Mouse (Mus musculus) small intestine, adult 2 months (tissue): ENCODE data around the gene Dmkn. TPM values are rescaled to one million over a fixed set of nuclear protein-coding genes. Genes with fewer than 3 reads are reported as not detected.

Experiments used
- H3K27ac ChIP-seq: fragments of 200-500 bp; 2 replicates; pipeline ENCODE4 v1.5.1; 2012; ENCODE audit warnings: low read depth, low read length, control low read depth, inconsistent platforms; ENCODE audit not compliant: insufficient read depth
- H3K27me3 ChIP-seq: fragments of 200-500 bp; 2 replicates; pipeline ENCODE4 v1.6.1; 2012; ENCODE audit warnings: mild to moderate bottlenecking, moderate library complexity, low read length, inconsistent platforms; ENCODE audit not compliant: control insufficient read depth, insufficient read depth
- H3K36me3 ChIP-seq: fragments of 200-500 bp; 2 replicates; pipeline ENCODE4 v1.6.1; 2012; ENCODE audit warnings: mild to moderate bottlenecking, low read length, control low read depth, inconsistent platforms; ENCODE audit not compliant: control insufficient read depth, insufficient read depth
- H3K4me1 ChIP-seq: fragments of 200-500 bp; 2 replicates; pipeline ENCODE4 v1.6.1; 2012; ENCODE audit warnings: low read length, inconsistent platforms, mixed read lengths; ENCODE audit not compliant: control insufficient read depth, insufficient read depth, insufficient read length
- H3K4me3 ChIP-seq: fragments of 200-500 bp; 2 replicates; pipeline ENCODE4 v1.5.1; 2012; ENCODE audit warnings: low read depth, mild to moderate bottlenecking, control low read depth, inconsistent platforms, low read length, moderate library complexity
- CTCF ChIP-seq: fragments of 200-500 bp; IDR thresholded peaks from 2 replicates; pipeline ENCODE4 v1.5.1; 2012; ENCODE audit warnings: low read depth, mild to moderate bottlenecking, control low read depth, inconsistent platforms, low read length, moderate library complexity, mixed read lengths; ENCODE audit not compliant: insufficient replicate concordance, insufficient read length; ENCODE audit errors: extremely low read depth
- POLR2A ChIP-seq: fragments of 200-500 bp; IDR thresholded peaks from 2 replicates; pipeline ENCODE4 v1.6.1; 2012; ENCODE audit warnings: low read depth, mild to moderate bottlenecking, control low read depth, inconsistent platforms, low read length, moderate library complexity
- WGBS: fragments of 180-500 bp; shearing (Covaris S2); methylation state at CpG from one replicate; pipeline ENCODE4 v1.1.7; 2018; 5-methylcytosine and 5-hydroxymethylcytosine counted together
- polyA plus RNA-seq: library from polyadenylated mRNA; depleted of rRNA; stranded (reverse); fragments of >200 nt; gene quantifications from 2 replicates; pipeline ENCODE4 v1.2.3, GENCODE M21; 2012; rRNA removed

Dmkn gene
- 1.2 and 2.7 TPM in 2 replicates for polyA plus RNA-seq

- Histone ChIP-seq H3K27me3 (no peaks in the 10 kb centered on the region), H3K36me3 (no peaks in the 10 kb centered on the region), H3K4me1 (no peaks in the 10 kb centered on the region), H3K27ac (no peak within 1 kb of the TSS), H3K4me3 (no peak within 1 kb of the TSS)
- WGBS: 58% methylated on average over 5 of the region's 5 CpGs
- TF ChIP-seq CTCF (no peak), POLR2A (no peak)
Observed at GRCm38 (mm10) chr7:30763456-30763855, at the start of gene Dmkn. Gene Dmkn, plus strand, starts transcription at chr7:30763756.

GRCm38 (mm10) chr7:30717006-30717715 is 46.4 kb upstream of the Dmkn start:
- H3K27me3 ChIP-seq: no peaks in the 10 kb centered on the region
- peaks cover 10% of the 10 kb centered on the region for H3K4me1 ChIP-seq
- H3K27ac ChIP-seq: no peak overlapping the region
- no peak for TF ChIP-seq CTCF
- 3% methylated on average over 43 of the region's 43 CpGs for WGBS
- H3K36me3 ChIP-seq: no peaks in the 10 kb centered on the region
- peak overlapping the region; percentile 56 for H3K4me3 ChIP-seq

- peak overlapping the region; percentile 56 for H3K4me3 ChIP-seq
- TF ChIP-seq CTCF (no peak), POLR2A (no peak)
- no peaks in the 10 kb centered on the region for H3K27me3 ChIP-seq
- H3K27ac ChIP-seq: no peak overlapping the region
- 16% methylated on average over 14 of the region's 14 CpGs for WGBS
- H3K4me1 ChIP-seq: peaks cover 10% of the 10 kb centered on the region
- no peaks in the 10 kb centered on the region for H3K36me3 ChIP-seq
Observed at GRCm38 (mm10) chr7:30717716-30718046, 45.9 kb upstream of the Dmkn start.

- no peak overlapping the region for H3K4me3 ChIP-seq
- no peaks in the 10 kb centered on the region for H3K36me3 ChIP-seq
- WGBS: 92% methylated on average over 5 of the region's 5 CpGs
- no peak for TF ChIP-seq POLR2A
- TF ChIP-seq CTCF: no peak
- H3K4me1 ChIP-seq: peaks cover 12% of the 10 kb centered on the region
- no peak overlapping the region for H3K27ac ChIP-seq
- no peaks in the 10 kb centered on the region for H3K27me3 ChIP-seq
Observed at GRCm38 (mm10) chr7:30719669-30720068, 43.9 kb upstream of the Dmkn start.

- Histone ChIP-seq H3K27me3 (no peaks in the 10 kb centered on the region), H3K4me1 (peaks cover 18% of the 10 kb centered on the region), H3K36me3 (no peaks in the 10 kb centered on the region), H3K4me3 (no peak overlapping the region), H3K27ac (no peak overlapping the region)
- no peak for TF ChIP-seq POLR2A
- no peak for TF ChIP-seq CTCF
- WGBS: 91% methylated on average over 7 of the region's 7 CpGs
Observed at GRCm38 (mm10) chr7:30721286-30721685, 42.3 kb upstream of the Dmkn start.

- Histone ChIP-seq H3K4me1 (peaks cover 12% of the 10 kb centered on the region), H3K4me3 (no peak overlapping the region), H3K27me3 (no peaks in the 10 kb centered on the region), H3K36me3 (no peaks in the 10 kb centered on the region; the same call in 1 of the 2 replicates), H3K27ac (no peak overlapping the region)
- 57% methylated on average over 6 of the region's 6 CpGs for WGBS
- no peak for TF ChIP-seq POLR2A
- no peak for TF ChIP-seq CTCF
Observed at GRCm38 (mm10) chr7:30723274-30723953, 40.1 kb upstream of the Dmkn start.

GRCm38 (mm10) chr7:30728214-30728613 is 35.3 kb upstream of the Dmkn start:
- peak overlapping the region; percentile 33 for H3K4me3 ChIP-seq
- no peak overlapping the region for H3K27ac ChIP-seq
- H3K27me3 ChIP-seq: no peaks in the 10 kb centered on the region

More at GRCm38 (mm10) chr7:30728214-30728613, 35.3 kb upstream of the Dmkn start:
- Histone ChIP-seq H3K36me3 (no peaks in the 10 kb centered on the region; the same call in 1 of the 2 replicates), H3K4me1 (peaks cover 17% of the 10 kb centered on the region)
- TF ChIP-seq POLR2A (no peak), CTCF (no peak)
- WGBS: 35% methylated on average over 6 of the region's 6 CpGs
